Mouse (Mus musculus) urinary bladder, adult 18-20 months (tissue): ENCODE measurements around the gene Bcl2l11.
"Not testable (repeated sequence)": the region's sequence is repeated elsewhere in the genome, so short reads cannot be mapped to it uniquely, and the experiment has no call there.

Experiments used
- DNase-seq, 2 experiments: peaks; one replicate each; pipeline ENCODE4 v3.0.0; 2022; ENCODE audit warnings: low spot score in 2 of 2, mixed read lengths in 2 of 2

Gene Bcl2l11

GRCm38 (mm10) chr2:128174176-128174575 is 48.3 kb downstream of the Bcl2l11 start:
- no peak for DNase-seq

DNA sequence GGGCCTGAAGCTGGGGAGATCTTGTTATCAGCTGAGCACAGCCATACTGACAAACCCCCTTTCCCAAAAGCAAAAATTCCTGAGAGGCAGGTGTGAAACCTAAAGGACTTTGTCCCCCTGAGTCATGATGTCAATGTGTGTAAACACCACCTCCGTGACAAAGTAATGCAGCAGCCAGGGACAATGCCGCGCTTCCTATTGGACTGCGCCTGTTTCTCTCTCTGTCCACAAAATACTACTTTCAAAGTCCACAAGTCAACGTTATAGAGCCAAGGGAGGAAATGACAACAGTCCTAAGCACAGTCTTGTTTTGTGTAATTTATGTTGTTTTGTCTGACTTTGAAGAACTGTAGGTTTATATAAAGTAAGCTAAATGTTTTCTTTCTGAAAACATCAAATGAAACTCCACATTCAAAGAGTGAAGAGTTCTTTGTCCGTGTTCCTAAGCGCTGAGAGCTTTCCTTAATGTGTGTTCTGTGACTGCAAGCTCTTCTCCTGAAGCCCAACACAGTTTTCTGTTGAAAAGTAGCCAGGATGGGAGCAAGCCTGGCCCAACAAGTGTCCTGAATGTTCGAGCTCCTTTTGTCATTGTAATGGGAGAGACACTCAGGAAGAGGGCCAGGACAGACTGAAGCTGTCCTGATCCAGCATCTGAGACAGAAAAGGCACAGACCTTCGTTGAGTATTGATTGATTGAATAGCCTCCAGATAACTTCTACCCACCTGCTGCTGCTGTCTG is 48.9 kb downstream of the Bcl2l11 start:
- no peak for DNase-seq

GRCm38 (mm10) chr2:128175625-128176024 is 49.8 kb downstream of the Bcl2l11 start:
- no peak for DNase-seq

DNA sequence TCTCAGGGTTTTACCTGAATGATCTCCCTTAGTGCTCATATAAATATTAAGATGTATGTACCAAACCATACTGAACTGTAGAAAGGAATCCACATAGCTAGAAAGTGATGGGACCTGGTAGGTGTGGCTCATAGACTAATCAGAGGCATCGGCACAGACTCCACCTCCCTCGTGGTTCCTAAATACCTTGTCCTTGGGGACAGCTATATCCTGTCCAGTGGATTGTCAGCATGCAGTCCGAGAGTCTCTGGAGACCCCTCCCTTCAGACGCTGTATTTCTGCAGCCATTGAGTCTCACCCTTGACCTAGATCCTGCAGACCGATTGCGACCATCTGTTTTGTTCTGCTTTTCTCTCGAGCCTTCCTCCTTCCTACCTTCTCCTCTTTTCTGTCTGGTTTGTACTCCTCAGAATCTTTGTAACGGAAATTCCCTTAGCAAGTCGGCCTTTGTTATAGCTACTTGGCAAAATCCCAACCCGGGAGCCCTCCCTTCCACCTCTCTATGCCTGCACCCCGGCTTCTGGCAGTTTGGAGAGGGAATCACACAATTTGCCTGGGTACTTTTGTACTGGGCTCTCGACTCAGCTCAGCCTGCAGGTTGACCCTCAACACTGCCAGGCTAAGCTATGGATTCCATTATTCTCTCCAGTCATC is 50.7 kb downstream of the Bcl2l11 start:
- no peak for DNase-seq

DNA sequence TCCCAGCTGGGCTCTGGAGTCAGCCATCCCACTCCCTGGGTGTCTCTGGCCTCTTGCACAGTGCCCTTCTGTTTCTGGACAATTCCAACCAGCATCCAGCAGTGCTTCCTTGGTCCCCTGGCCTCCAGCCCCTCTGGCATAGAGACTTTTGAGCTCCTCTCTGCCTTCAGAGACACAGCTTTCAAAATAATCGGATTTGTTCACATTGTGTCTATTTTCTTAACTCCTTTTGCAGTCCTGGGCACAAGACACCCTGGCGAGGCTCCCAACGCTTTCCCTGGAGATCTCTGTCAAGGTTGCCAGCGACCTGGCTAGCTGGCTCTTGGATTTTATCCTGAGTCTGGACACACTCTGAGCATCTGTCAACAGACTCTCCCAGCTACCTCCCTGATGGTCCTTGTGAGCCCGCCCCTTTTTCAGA is 51.4 kb downstream of the Bcl2l11 start:
- no peak for DNase-seq

DNA sequence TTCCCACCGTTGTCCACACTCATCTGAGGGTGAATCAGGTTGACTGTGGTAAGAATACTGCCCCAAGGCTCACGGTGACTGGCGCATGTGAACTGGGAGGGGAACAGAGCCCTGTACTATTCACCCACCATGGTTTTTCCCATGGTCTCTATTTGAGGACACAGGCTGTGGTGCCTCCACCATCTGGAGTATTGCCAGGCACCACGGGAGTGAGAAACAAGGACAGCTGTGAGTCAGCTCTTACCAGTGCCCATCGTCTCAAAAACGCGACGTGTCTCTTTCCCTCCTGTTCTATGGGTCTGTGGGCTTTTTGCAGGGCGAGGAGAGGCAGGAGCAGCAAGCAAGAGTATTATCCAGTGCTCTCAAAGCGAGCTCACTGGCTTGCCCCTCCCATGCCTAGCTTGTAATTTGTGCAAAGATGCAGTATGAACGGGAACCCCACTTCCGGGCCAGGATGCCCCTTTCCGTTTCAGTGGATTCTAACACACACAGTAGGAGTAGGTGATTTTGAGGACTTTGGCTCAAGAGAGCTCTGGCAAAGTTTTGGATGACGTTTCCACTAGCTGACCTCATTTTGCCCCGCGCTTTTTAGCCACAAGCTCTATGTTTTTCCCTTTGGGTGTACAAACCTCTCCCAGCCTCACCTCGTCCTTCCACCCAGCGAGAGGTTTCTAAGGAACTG is 53.4 kb downstream of the Bcl2l11 start:
- DNase-seq = no peak

- peak in 1 of 2 experiments; percentile 46 for DNase-seq
Measured at GRCm38 (mm10) chr2:128179808-128180379, 54.1 kb downstream of the Bcl2l11 start.

- not testable (repeated sequence) for DNase-seq
Measured at GRCm38 (mm10) chr2:128182181-128182580, 56.3 kb downstream of the Bcl2l11 start.

DNA sequence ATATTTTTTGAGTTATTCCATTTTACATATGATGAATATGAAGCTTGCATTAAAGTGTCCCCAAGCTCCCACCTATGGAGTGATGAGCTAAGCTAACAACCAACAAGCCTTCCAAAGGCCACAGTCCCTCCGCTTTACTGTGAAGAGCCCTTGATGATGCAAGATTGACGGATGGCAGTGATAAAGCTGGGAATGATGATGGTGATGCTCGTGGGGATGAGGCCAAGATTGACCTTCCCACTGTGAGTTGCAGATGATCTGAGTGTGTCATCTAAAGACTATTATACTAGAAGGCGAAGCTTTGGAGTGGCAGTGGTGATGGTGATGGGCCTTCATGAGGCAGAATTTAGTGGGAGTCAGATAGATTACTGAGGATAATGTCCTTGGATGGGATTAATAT is 56.9 kb downstream of the Bcl2l11 start:
- no peak for DNase-seq

- no peak for DNase-seq
Measured at GRCm38 (mm10) chr2:128183762-128184161, 57.9 kb downstream of the Bcl2l11 start.

GRCm38 (mm10) chr2:128185942-128186341 is 60.1 kb downstream of the Bcl2l11 start:
- no peak for DNase-seq

- DNase-seq = no peak
Measured at GRCm38 (mm10) chr2:128187277-128187676, 61.4 kb downstream of the Bcl2l11 start.

DNA sequence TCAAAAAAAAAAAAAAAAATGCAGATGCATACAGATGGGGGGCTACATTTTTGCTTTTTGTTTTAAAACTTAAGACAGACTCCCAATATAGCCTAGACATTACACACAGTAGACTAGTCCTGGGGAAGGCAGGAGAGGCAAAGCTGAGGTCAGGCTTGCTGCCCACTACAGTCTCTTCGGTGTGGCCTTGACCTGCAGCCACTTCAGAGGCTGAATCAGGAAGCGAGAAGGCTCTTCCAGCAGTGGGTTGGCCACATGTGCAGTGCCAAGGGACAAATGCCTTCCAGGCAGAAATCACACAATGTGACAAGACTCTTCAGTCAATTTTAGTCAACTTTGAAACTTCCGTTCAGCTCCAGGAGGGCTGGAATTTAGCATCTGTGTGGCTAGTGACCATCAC is 62.6 kb downstream of the Bcl2l11 start:
- DNase-seq = no peak

GRCm38 (mm10) chr2:128189691-128190090 is 63.9 kb downstream of the Bcl2l11 start:
- DNase-seq = no peak

- DNase-seq = no peak
Measured at GRCm38 (mm10) chr2:128190196-128190595, 64.4 kb downstream of the Bcl2l11 start.

DNA sequence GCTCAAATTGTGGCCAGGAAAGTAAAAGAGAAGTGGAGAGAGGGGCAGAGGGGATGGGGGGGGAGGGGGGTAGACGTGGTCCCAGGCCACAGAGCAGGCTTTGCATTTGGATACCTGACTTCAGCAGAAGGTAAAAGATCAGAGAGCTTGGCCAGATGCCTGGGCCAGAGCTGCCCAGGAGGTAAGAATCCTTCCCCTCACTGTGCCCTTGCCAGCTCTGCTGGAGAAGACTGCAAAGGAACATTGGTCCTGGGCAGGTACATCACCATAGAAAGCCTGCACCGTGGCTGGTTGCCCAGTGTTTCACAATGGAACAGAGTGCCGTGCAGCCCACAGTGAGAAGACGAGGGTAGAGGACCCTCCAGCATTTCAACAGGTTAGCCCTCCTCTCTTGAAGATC is 67.6 kb downstream of the Bcl2l11 start:
- DNase-seq = no peak

DNA sequence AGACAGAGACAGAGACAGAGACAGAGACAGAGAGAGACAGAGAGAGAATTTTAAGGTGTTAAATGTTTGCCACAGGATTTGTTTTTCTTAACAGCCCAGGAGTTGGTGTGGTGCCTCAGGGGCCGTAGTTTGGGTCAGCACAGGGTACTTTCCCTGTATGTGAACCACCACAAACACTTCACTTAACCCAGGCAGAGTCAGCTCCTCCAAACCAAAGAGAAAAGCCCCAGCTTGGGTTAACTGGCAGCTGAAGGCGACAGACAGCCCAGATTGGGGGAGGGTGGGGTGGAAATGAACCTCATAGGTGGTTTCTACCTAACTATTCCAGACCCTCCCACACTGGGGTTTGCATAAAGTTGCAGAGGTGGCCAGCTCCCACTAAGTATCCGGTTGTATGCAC is 71.5 kb downstream of the Bcl2l11 start:
- DNase-seq = no peak

- DNase-seq = no peak
Measured at GRCm38 (mm10) chr2:128203147-128203546, 77.3 kb downstream of the Bcl2l11 start.

- peak; percentile 28 to 49 for DNase-seq
Measured at GRCm38 (mm10) chr2:128203749-128204405, 78.0 kb downstream of the Bcl2l11 start.

DNA sequence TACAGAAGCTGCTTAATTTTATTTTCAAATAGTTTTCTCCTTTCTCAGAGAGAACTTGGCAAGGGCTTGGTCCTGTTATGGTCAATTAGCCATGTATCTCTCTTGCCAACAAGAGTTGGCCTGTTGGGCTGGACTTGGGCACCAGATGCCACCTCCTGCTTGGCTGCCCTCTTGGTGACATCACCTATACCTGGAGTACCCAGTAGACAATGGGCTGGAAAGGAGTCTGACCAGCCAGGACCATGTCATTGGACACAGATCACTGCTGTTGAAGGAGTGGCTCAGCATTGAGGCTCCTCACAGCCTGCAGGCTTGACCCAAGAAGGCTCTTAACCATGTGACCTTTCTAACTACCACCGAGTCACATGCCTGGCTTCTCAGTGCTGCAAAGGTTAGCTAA is 82.7 kb downstream of the Bcl2l11 start:
- DNase-seq = no peak

DNA sequence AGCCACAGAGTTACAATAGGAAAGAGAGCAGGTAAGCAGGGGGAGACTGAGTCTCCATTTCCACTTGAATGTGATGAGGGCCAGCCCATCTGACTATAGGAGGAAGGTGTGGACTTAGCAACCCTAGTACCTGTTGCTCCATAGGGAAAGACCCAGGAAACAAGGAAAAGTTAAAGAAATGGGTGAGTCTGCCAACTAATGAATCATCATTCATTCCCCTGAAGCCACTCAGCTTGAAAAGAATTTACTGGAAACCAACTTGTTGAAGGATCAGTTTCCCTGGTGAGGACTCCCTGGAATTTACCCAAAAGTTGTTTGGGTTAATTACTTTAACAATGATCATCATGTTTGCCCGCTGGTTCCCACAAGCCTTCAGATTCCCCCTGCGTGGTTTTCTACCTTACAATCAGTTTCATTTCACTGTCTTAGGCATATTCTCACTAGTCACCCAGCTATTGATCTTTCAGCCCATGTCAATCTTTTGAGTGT is 84.0 kb downstream of the Bcl2l11 start:
- DNase-seq = no peak

- no peak for DNase-seq
Measured at GRCm38 (mm10) chr2:128210376-128210775, 84.5 kb downstream of the Bcl2l11 start.
